Mouse (Mus musculus) inflammation-experienced regulatory T-cells (primary cell): ENCODE data around the gene Slit3. TPM values are rescaled to one million over a fixed set of nuclear protein-coding genes. Genes with fewer than 3 reads are reported as not detected.

Experiments
- polyA plus RNA-seq, 2 experiments: library from polyadenylated mRNA; unstranded; fragments of 100-300 nt; shearing (Covaris generic); gene quantifications; one replicate each; pipeline ENCODE4 v1.2.1; 2017

Gene Slit3
- polyA plus RNA-seq: 1 to 10 TPM in 1 of 2 experiments, under 1 TPM in 1; 0.47 to 2.1 TPM

GRCm38 (mm10) chr11:35120894-35121610, at the start of gene Slit3:
Gene Slit3, plus strand, starts transcription at chr11:35121224.

